Mouse (Mus musculus): ENCODE results near the gene Foxk2. TPM values are rescaled to one million over a fixed set of nuclear protein-coding genes. Genes with fewer than 3 reads are reported as not detected.

Gene Foxk2
- total and polyA plus RNA-seq, 2 experiments from 2014 or later: 11.4 to 95.1 TPM

- ATAC-seq (no peak; the same call in 1 of the 2 replicates), DNase-seq (ENCODE audit: low spot score) (peak; percentile 61)
- Histone ChIP-seq H3K36me3 (ENCODE audit: insufficient read depth, low read length) (0 out of 2 replicates have a peak, but pooled peaks cover 3% of the 10 kb centered on the region), H3K4me3 (ENCODE audit: low read length) (peak overlapping the region; percentile 80), H3K9ac (replicated peaks; ENCODE audit: low read length) (peak overlapping the region; percentile 81), H3K27ac (peak overlapping the region; percentile 90), H3K27me3 (ENCODE audit: insufficient read depth, low read length) (no peaks in the 10 kb centered on the region), H3K4me1 (ENCODE audit: insufficient read depth, low read length) (peaks cover 16% of the 10 kb centered on the region; the same call in 1 of the 2 replicates), H3K9me3 (ENCODE audit: low read length) (no peaks in the 10 kb centered on the region), H3K4me2 (ENCODE audit: low read depth, low read length) (peak overlapping the region; percentile 71)
- peak; percentile 57 for TF ChIP-seq CTCF (IDR thresholded peaks at IDR 0.05; ENCODE audit: low read depth)
- 3% methylated on average over 28 of the region's 28 CpGs for WGBS
These were observed 22.3 kb upstream of the Foxk2 start for GRCm38 (mm10) chr11:121237345-121238128.

- WGBS: 94% methylated on average over 2 of the region's 2 CpGs
These were observed 20.1 kb upstream of the Foxk2 start for GRCm38 (mm10) chr11:121239669-121240068.

GRCm38 (mm10) chr11:121250196-121250595 lies 9.6 kb upstream of the Foxk2 start:
- Histone ChIP-seq H3K4me2 (ENCODE audit: low read depth, low read length) (no peak overlapping the region), H3K9ac (replicated peaks; ENCODE audit: low read length) (no peak overlapping the region), H3K27ac (no peak overlapping the region), H3K9me3 (ENCODE audit: low read length) (no peaks in the 10 kb centered on the region), H3K36me3 (ENCODE audit: insufficient read depth, low read length) (peaks cover 84% of the 10 kb centered on the region), H3K4me1 (ENCODE audit: insufficient read depth, low read length) (no peaks in the 10 kb centered on the region), H3K27me3 (ENCODE audit: insufficient read depth, low read length) (no peaks in the 10 kb centered on the region), H3K4me3 (ENCODE audit: low read length) (no peak overlapping the region)
- TF ChIP-seq CTCF (IDR thresholded peaks at IDR 0.05; ENCODE audit: low read depth): no peak
- ATAC-seq (no peak), DNase-seq (ENCODE audit: low spot score) (no peak)
- 83% methylated on average over 8 of the region's 8 CpGs for WGBS

More at GRCm38 (mm10) chr11:121239669-121240068, 20.1 kb upstream of the Foxk2 start:
- H3K9ac ChIP-seq (replicated peaks; ENCODE audit: low read length): no peak overlapping the region
- peaks cover 18% of the 10 kb centered on the region; the same call in 1 of the 2 replicates for H3K36me3 ChIP-seq (ENCODE audit: insufficient read depth, low read length)
- H3K4me2 ChIP-seq (ENCODE audit: low read depth, low read length): no peak overlapping the region
- no peaks in the 10 kb centered on the region for H3K9me3 ChIP-seq (ENCODE audit: low read length)
- DNase-seq (ENCODE audit: low spot score) (no peak), ATAC-seq (no peak)
- TF ChIP-seq CTCF (IDR thresholded peaks at IDR 0.05; ENCODE audit: low read depth): no peak
- no peak overlapping the region for H3K4me3 ChIP-seq (ENCODE audit: low read length)
- H3K27ac ChIP-seq: no peak overlapping the region
- peaks cover 16% of the 10 kb centered on the region; the same call in 1 of the 2 replicates for H3K4me1 ChIP-seq (ENCODE audit: insufficient read depth, low read length)
- no peaks in the 10 kb centered on the region for H3K27me3 ChIP-seq (ENCODE audit: insufficient read depth, low read length)

- H3K4me2 ChIP-seq (ENCODE audit: low read depth, low read length): peak overlapping the region; percentile 76
- ATAC-seq (peak; percentile 18), DNase-seq (ENCODE audit: low spot score) (peak; percentile 5)
- H3K4me3 ChIP-seq (ENCODE audit: low read length): peak overlapping the region; percentile 84
- no peak for TF ChIP-seq CTCF (IDR thresholded peaks at IDR 0.05; ENCODE audit: low read depth)
- H3K27me3 ChIP-seq (ENCODE audit: insufficient read depth, low read length): no peaks in the 10 kb centered on the region
- H3K4me1 ChIP-seq (ENCODE audit: insufficient read depth, low read length): peaks cover 11% of the 10 kb centered on the region; the same call in 1 of the 2 replicates
- H3K9ac ChIP-seq (replicated peaks; ENCODE audit: low read length): peak overlapping the region; percentile 98
- under 1% methylated on average over 51 of the region's 60 CpGs for WGBS
- peak overlapping the region; percentile 96 for H3K27ac ChIP-seq
- H3K9me3 ChIP-seq (ENCODE audit: low read length): no peaks in the 10 kb centered on the region
- H3K36me3 ChIP-seq (ENCODE audit: insufficient read depth, low read length): peaks cover 2% of the 10 kb centered on the region; the same call in 1 of the 2 replicates
These were observed 569 bp downstream of the Foxk2 start for GRCm38 (mm10) chr11:121260211-121260906.

- Histone ChIP-seq H3K4me2 (ENCODE audit: low read depth, low read length) (peak overlapping the region; percentile 76), H3K27me3 (ENCODE audit: insufficient read depth, low read length) (no peaks in the 10 kb centered on the region), H3K4me1 (ENCODE audit: insufficient read depth, low read length) (peaks cover 11% of the 10 kb centered on the region; the same call in 1 of the 2 replicates), H3K9ac (replicated peaks; ENCODE audit: low read length) (peak overlapping the region; percentile 98), H3K4me3 (ENCODE audit: low read length) (peak overlapping the region; percentile 84), H3K36me3 (ENCODE audit: insufficient read depth, low read length) (no peaks in the 10 kb centered on the region; the same call in 1 of the 2 replicates), H3K27ac (peak overlapping the region; percentile 96; the same call in 1 of the 2 replicates), H3K9me3 (ENCODE audit: low read length) (no peaks in the 10 kb centered on the region)
- no peak for TF ChIP-seq CTCF (IDR thresholded peaks at IDR 0.05; ENCODE audit: low read depth)
- ATAC-seq (no peak), DNase-seq (ENCODE audit: low spot score) (no peak)
- WGBS: 32% methylated on average over 2 of the region's 2 CpGs
These were observed 1.3 kb downstream of the Foxk2 start for GRCm38 (mm10) chr11:121261074-121261473.

- ATAC-seq: no peak
- Histone ChIP-seq H3K36me3 (ENCODE audit: insufficient read depth, low read length) (no peaks in the 10 kb centered on the region; the same call in 1 of the 2 replicates), H3K9ac (replicated peaks; ENCODE audit: low read length) (no peak overlapping the region), H3K9me3 (ENCODE audit: low read length) (no peaks in the 10 kb centered on the region), H3K4me3 (ENCODE audit: low read length) (no peak overlapping the region), H3K27me3 (ENCODE audit: insufficient read depth, low read length) (no peaks in the 10 kb centered on the region), H3K4me1 (ENCODE audit: insufficient read depth, low read length) (no peaks in the 10 kb centered on the region), H3K27ac (no peak overlapping the region), H3K4me2 (ENCODE audit: low read depth, low read length) (no peak overlapping the region)
- WGBS: 91% methylated on average over 8 of the region's 8 CpGs
- DNase-seq (ENCODE audit: low spot score): no peak
- TF ChIP-seq CTCF (IDR thresholded peaks at IDR 0.05; ENCODE audit: low read depth): no peak
These were observed 17.7 kb downstream of the Foxk2 start for GRCm38 (mm10) chr11:121277516-121277915.

Data from hindbrain, postnatal 0 days (tissue).